ENCODE assay signal across 8 mouse cellular contexts in the genomic region with DNA sequence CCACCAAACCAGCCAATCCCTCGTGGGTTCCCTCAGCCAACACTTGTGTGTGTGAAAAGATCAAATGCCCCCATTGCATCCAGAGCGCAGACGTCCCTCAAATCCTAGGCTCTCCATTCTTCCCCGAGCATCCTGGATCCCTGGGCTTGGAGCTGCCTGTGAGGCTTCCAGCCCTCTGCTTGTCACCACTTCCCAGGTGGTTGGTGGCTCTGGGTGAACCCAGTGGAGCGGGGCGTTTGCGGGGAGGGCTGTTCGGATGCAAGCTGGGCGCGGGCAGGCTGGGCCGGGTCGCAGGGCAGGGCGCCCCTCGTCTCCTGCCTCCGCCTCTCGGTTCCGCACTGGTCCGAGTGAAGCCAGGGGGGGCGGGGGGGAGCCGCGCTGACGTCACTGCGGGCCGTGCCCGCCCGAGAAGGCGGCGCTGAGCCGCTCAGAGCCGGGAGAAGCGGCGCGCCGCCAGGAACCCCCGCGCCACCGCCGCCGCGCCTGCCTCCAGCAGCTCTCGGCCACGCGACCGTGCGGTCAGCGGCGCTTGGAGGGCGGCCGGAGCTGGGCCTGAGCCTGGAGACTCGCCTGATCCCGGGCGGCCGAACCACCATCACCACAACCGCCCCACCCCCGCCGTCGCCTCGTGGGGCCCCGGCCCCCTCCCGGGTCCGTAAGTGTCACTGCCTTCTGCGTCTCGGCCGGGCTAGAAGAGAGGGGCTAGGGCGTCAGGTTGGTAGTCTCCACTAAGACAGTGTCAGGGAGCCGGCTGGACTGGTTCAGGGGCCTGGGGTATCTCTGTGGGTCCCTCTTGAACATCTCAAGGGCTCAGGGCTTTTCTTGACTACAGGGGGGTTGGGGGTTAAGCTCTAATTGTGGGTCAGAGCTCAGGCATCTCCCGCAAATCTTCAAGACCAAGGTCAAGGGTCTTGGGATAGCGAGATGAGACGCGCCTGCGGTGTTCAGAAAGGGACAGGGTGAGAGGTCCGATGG. TPM values are rescaled to one million over a fixed set of nuclear protein-coding genes. Genes with fewer than 3 reads are reported as not detected.
DNase-seq lines count a peak whose midpoint lies in the region; ATAC-seq and TF ChIP-seq lines count a peak whose summit lies in the region.

No protein-coding gene starts in this region.

- H3K27ac ChIP-seq in layer of hippocampus, adult 2 months: peak overlapping the region; percentile 97
- H3K27ac ChIP-seq in hindbrain, embryonic 16.5 days (ENCODE audit: low read depth, low read length): peak overlapping the region; percentile 97
- peak overlapping the region; percentile 93 for H3K27ac ChIP-seq in midbrain, embryonic 16.5 days (ENCODE audit: low read length)

- no peak for TF ChIP-seq CTCF in layer of hippocampus, adult 2 months (conservative IDR thresholded peaks at IDR 0.05)

- peak overlapping the region; percentile 98 for H3K9ac ChIP-seq in hindbrain, embryonic 16.5 days (ENCODE audit: low read depth, low read length)
- peak overlapping the region; percentile 95 for H3K9ac ChIP-seq in midbrain, embryonic 16.5 days (ENCODE audit: low read depth, low read length)

- H3K9me3 ChIP-seq in hindbrain, embryonic 16.5 days (ENCODE audit: control insufficient read depth, low read length): no peaks in the 10 kb centered on the region
- no peaks in the 10 kb centered on the region for H3K9me3 ChIP-seq in midbrain, embryonic 16.5 days (replicated peaks; ENCODE audit: control insufficient read depth, low read length, poor library complexity, severe bottlenecking)

- ATAC-seq in hindbrain, embryonic 16.5 days: peak; percentile 78
- ATAC-seq in midbrain, embryonic 16.5 days: peak; percentile 73
- no peak for ATAC-seq in activated CD4-positive, CD25-positive, alpha-beta regulatory T cell, adult 4 months
- ATAC-seq in erythroblast, adult 5-6 weeks (replicated peaks; ENCODE audit: low FRiP score, poor library complexity, severe bottlenecking): no peak

- H3K27me3 ChIP-seq in hindbrain, embryonic 16.5 days (replicated peaks; ENCODE audit: control insufficient read depth, insufficient read depth, low read length): peaks cover 5% of the 10 kb centered on the region; the same call in 1 of the 2 replicates
- H3K27me3 ChIP-seq in midbrain, embryonic 16.5 days (ENCODE audit: control insufficient read depth, insufficient read depth, low read depth, low read length): peaks cover 16% of the 10 kb centered on the region

- peak overlapping the region; percentile 89 for H3K4me3 ChIP-seq in layer of hippocampus, adult 2 months
- peak overlapping the region; percentile 91 for H3K4me3 ChIP-seq in hindbrain, embryonic 16.5 days (ENCODE audit: low read length)
- peak overlapping the region; percentile 80 for H3K4me3 ChIP-seq in midbrain, embryonic 16.5 days (ENCODE audit: low read depth, low read length)

- H3K4me1 ChIP-seq in hindbrain, embryonic 16.5 days (ENCODE audit: control insufficient read depth, insufficient read depth, low read depth, low read length): peaks cover 29% of the 10 kb centered on the region
- peaks cover 28% of the 10 kb centered on the region for H3K4me1 ChIP-seq in midbrain, embryonic 16.5 days (ENCODE audit: control insufficient read depth, insufficient read depth, low read length)

- H3K4me2 ChIP-seq in hindbrain, embryonic 16.5 days (ENCODE audit: low read length): peak overlapping the region; percentile 89
- peak overlapping the region; percentile 85 for H3K4me2 ChIP-seq in midbrain, embryonic 16.5 days (ENCODE audit: low read length)

- H3K36me3 ChIP-seq in hindbrain, embryonic 16.5 days (ENCODE audit: control insufficient read depth, insufficient read depth, low read length): no peaks in the 10 kb centered on the region
- H3K36me3 ChIP-seq in midbrain, embryonic 16.5 days (ENCODE audit: control insufficient read depth, insufficient read depth, low read length): no peaks in the 10 kb centered on the region

- 1% methylated on average over 70 of the region's 72 CpGs for WGBS in hindbrain, embryonic 16.5 days
- under 1% methylated on average over 57 of the region's 72 CpGs for WGBS in midbrain, embryonic 16.5 days

- DNase-seq in layer of hippocampus, adult 2 months (ENCODE audit: low spot score in 2 of 2): peak in 1 of 2 experiments; percentile 55
- DNase-seq in layer of hippocampus, adult 11-12 months (ENCODE audit: low spot score): no peak
- peak; percentile 84 to 91 for DNase-seq in cerebellum, postnatal 14 days
- no peak for DNase-seq in ovary, postnatal 10 days (ENCODE audit: low spot score)

RNA-seq across cellular contexts. Expression of gene Polg, which starts 33.7 kb away (rescaled TPM):
- total RNA-seq in layer of hippocampus, adult 2 months (2021): 100 to 1,000 TPM in 1 of 2 experiments, 10 to 100 TPM in 1; 76.5 to 101 TPM
- polyA plus RNA-seq in hindbrain, embryonic 16.5 days (2015; fragmentation: Nextera tagmentation; extraction: Ambion mirVana): 24.2 and 26.4 TPM in 2 replicates
- 19.7 and 22.0 TPM in 2 replicates for polyA plus RNA-seq in midbrain, embryonic 16.5 days (2015; fragmentation: Nextera tagmentation; extraction: Ambion mirVana)
- 10 to 100 TPM; 22.5 to 23.1 TPM for polyA plus RNA-seq in activated CD4-positive, CD25-positive, alpha-beta regulatory T cell, adult 4 months (2017; shearing (Covaris generic))
- 5.2 and 18.4 TPM in 2 replicates for total RNA-seq in erythroblast, adult 5-6 weeks (2015; ENCODE audit: low replicate concordance)
- 26.6 and 27.6 TPM in 2 replicates for total RNA-seq in erythroblast, adult 5-6 weeks (2017; ENCODE audit: low replicate concordance)

Comparison
In these comparisons a context has a peak if more than half of its experiments do, and no peak if none do; other contexts are left out.
1. DNase-seq: peak in cerebellum, postnatal 14 days (2 of 2); none in layer of hippocampus, adult 11-12 months (single experiment) and ovary, postnatal 10 days (single experiment).
2. ATAC-seq: peak in hindbrain, embryonic 16.5 days (single experiment) and midbrain, embryonic 16.5 days (single experiment); none in activated CD4-positive, CD25-positive, alpha-beta regulatory T cell, adult 4 months (single experiment) and erythroblast, adult 5-6 weeks (single experiment).
3. Peak in every context shown above with its lines, with median percentiles within 50 percentile points of each other: H3K27ac ChIP-seq and H3K4me3 ChIP-seq.